Mouse (Mus musculus): ENCODE measurements around the gene Hist1h3g. TPM values are rescaled to one million over a fixed set of nuclear protein-coding genes. Genes with fewer than 3 reads are reported as not detected.
A peak's percentile ranks its signal among the peaks of the same experiment; 100 is the strongest.
"Not testable (repeated sequence)": the region's sequence is repeated elsewhere in the genome, so short reads cannot be mapped to it uniquely, and the experiment has no call there.

Hist1h3g gene
- polyA plus RNA-seq, 1 experiment from 2014 or later: 5.7 TPM

- peak; percentile 0; the same call in 1 of the 2 replicates for ATAC-seq (replicated peaks; ENCODE audit: low FRiP score)
- peak overlapping the region; percentile 96 for H3K27ac ChIP-seq (ENCODE audit: low read depth, low read length)
- H3K27me3 ChIP-seq (ENCODE audit: control insufficient read depth, insufficient read depth, low read length); H3K9me3 ChIP-seq (ENCODE audit: control insufficient read depth, low read length); DNase-seq (ENCODE audit: low spot score); H3K4me1 ChIP-seq (replicated peaks; ENCODE audit: control insufficient read depth, insufficient read depth, low read length); H3K36me3 ChIP-seq (ENCODE audit: control insufficient read depth, insufficient read depth, low read length): not testable (repeated sequence)
- 0% methylated on average over 5 of the region's 39 CpGs for WGBS
- H3K4me3 ChIP-seq (ENCODE audit: low read depth, low read length): peak overlapping the region; percentile 45
- H3K4me2 ChIP-seq (ENCODE audit: low read depth, low read length, severe bottlenecking): peak overlapping the region; percentile 45
- peak overlapping the region; percentile 62 for H3K9ac ChIP-seq (ENCODE audit: low read length)
Measured at GRCm38 (mm10) chr13:23574546-23575170, 39.4 kb downstream of the Hist1h3g start.

- H3K9me3 ChIP-seq (ENCODE audit: control insufficient read depth, low read length): no peaks in the 10 kb centered on the region
- H3K27me3 ChIP-seq (ENCODE audit: control insufficient read depth, insufficient read depth, low read length): no peaks in the 10 kb centered on the region
- peak within 1 kb of the TSS; percentile 95 for H3K27ac ChIP-seq (ENCODE audit: low read depth, low read length)
- peak within 1 kb of the TSS; percentile 80 for H3K9ac ChIP-seq (ENCODE audit: low read length)
- peak; percentile 59 for DNase-seq (ENCODE audit: low spot score)
- WGBS: under 1% methylated on average over 18 of the region's 18 CpGs
- ATAC-seq (replicated peaks; ENCODE audit: low FRiP score): peak; percentile 59
- peak within 1 kb of the TSS; percentile 45 for H3K4me3 ChIP-seq (ENCODE audit: low read depth, low read length)
- H3K4me1 ChIP-seq (replicated peaks; ENCODE audit: control insufficient read depth, insufficient read depth, low read length): peaks cover 3% of the 10 kb centered on the region; the same call in 1 of the 2 replicates
- H3K4me2 ChIP-seq (ENCODE audit: low read depth, low read length, severe bottlenecking): peak within 1 kb of the TSS; percentile 65
- H3K36me3 ChIP-seq (ENCODE audit: control insufficient read depth, insufficient read depth, low read length): no peaks in the 10 kb centered on the region
Measured at GRCm38 (mm10) chr13:23575271-23575851, 40.1 kb downstream of the Hist1h3g start, which contains the start of gene Hist1h3d. Gene Hist1h3d, plus strand, starts transcription at chr13:23575763.

GRCm38 (mm10) chr13:23575864-23576313 is 40.7 kb downstream of the Hist1h3g start:
- H3K4me3 ChIP-seq (ENCODE audit: low read depth, low read length): peak overlapping the region; percentile 45
- peak overlapping the region; percentile 80 for H3K9ac ChIP-seq (ENCODE audit: low read length)
- H3K4me2 ChIP-seq (ENCODE audit: low read depth, low read length, severe bottlenecking): peak overlapping the region; percentile 65
- ATAC-seq (replicated peaks; ENCODE audit: low FRiP score); H3K9me3 ChIP-seq (ENCODE audit: control insufficient read depth, low read length); H3K36me3 ChIP-seq (ENCODE audit: control insufficient read depth, insufficient read depth, low read length); H3K27me3 ChIP-seq (ENCODE audit: control insufficient read depth, insufficient read depth, low read length); H3K4me1 ChIP-seq (replicated peaks; ENCODE audit: control insufficient read depth, insufficient read depth, low read length): not testable (repeated sequence)
- 0% methylated on average over 8 of the region's 40 CpGs for WGBS
- peak; percentile 75 for DNase-seq (ENCODE audit: low spot score)
- peak overlapping the region; percentile 95 for H3K27ac ChIP-seq (ENCODE audit: low read depth, low read length)

GRCm38 (mm10) chr13:23576351-23576881 is 41.2 kb downstream of the Hist1h3g start:
- 2% methylated on average over 7 of the region's 7 CpGs for WGBS
- DNase-seq (ENCODE audit: low spot score) (peak; percentile 63), ATAC-seq (replicated peaks; ENCODE audit: low FRiP score) (no peak)
- H3K27ac ChIP-seq (ENCODE audit: low read depth, low read length): peak overlapping the region; percentile 95
- peaks cover 3% of the 10 kb centered on the region; the same call in 1 of the 2 replicates for H3K4me1 ChIP-seq (replicated peaks; ENCODE audit: control insufficient read depth, insufficient read depth, low read length)
- no peaks in the 10 kb centered on the region for H3K9me3 ChIP-seq (ENCODE audit: control insufficient read depth, low read length)
- H3K4me2 ChIP-seq (ENCODE audit: low read depth, low read length, severe bottlenecking): peak overlapping the region; percentile 65
- no peaks in the 10 kb centered on the region for H3K36me3 ChIP-seq (ENCODE audit: control insufficient read depth, insufficient read depth, low read length)
- peak overlapping the region; percentile 45 for H3K4me3 ChIP-seq (ENCODE audit: low read depth, low read length)
- H3K9ac ChIP-seq (ENCODE audit: low read length): peak overlapping the region; percentile 80
- H3K27me3 ChIP-seq (ENCODE audit: control insufficient read depth, insufficient read depth, low read length): no peaks in the 10 kb centered on the region

- H3K9ac ChIP-seq (ENCODE audit: low read length): peak overlapping the region; percentile 80
- peak overlapping the region; percentile 45 for H3K4me3 ChIP-seq (ENCODE audit: low read depth, low read length)
- no peaks in the 10 kb centered on the region for H3K9me3 ChIP-seq (ENCODE audit: control insufficient read depth, low read length)
- WGBS: 48% methylated on average over 6 of the region's 6 CpGs
- H3K27ac ChIP-seq (ENCODE audit: low read depth, low read length): peak overlapping the region; percentile 95
- DNase-seq (ENCODE audit: low spot score) (no peak), ATAC-seq (replicated peaks; ENCODE audit: low FRiP score) (no peak)
- H3K4me1 ChIP-seq (replicated peaks; ENCODE audit: control insufficient read depth, insufficient read depth, low read length): peaks cover 3% of the 10 kb centered on the region; the same call in 1 of the 2 replicates
- peak overlapping the region; percentile 65 for H3K4me2 ChIP-seq (ENCODE audit: low read depth, low read length, severe bottlenecking)
- H3K27me3 ChIP-seq (ENCODE audit: control insufficient read depth, insufficient read depth, low read length): no peaks in the 10 kb centered on the region
- no peaks in the 10 kb centered on the region for H3K36me3 ChIP-seq (ENCODE audit: control insufficient read depth, insufficient read depth, low read length)
Measured at GRCm38 (mm10) chr13:23576906-23577639, 41.9 kb downstream of the Hist1h3g start.

- Histone ChIP-seq H3K9me3 (ENCODE audit: control insufficient read depth, low read length) (no peaks in the 10 kb centered on the region), H3K36me3 (ENCODE audit: control insufficient read depth, insufficient read depth, low read length) (no peaks in the 10 kb centered on the region), H3K27me3 (ENCODE audit: control insufficient read depth, insufficient read depth, low read length) (no peaks in the 10 kb centered on the region), H3K4me3 (ENCODE audit: low read depth, low read length) (no peak overlapping the region), H3K9ac (ENCODE audit: low read length) (no peak overlapping the region), H3K4me1 (replicated peaks; ENCODE audit: control insufficient read depth, insufficient read depth, low read length) (peaks cover 3% of the 10 kb centered on the region; the same call in 1 of the 2 replicates), H3K27ac (ENCODE audit: low read depth, low read length) (peak overlapping the region; percentile 50; the same call in 1 of the 2 replicates), H3K4me2 (ENCODE audit: low read depth, low read length, severe bottlenecking) (no peak overlapping the region)
- ATAC-seq (replicated peaks; ENCODE audit: low FRiP score) (no peak), DNase-seq (ENCODE audit: low spot score) (no peak)
- WGBS: 90% methylated on average over 1 of the region's 1 CpGs
Measured at GRCm38 (mm10) chr13:23577835-23578234, 42.6 kb downstream of the Hist1h3g start.

- peak within 1 kb of the TSS; percentile 78 for H3K4me2 ChIP-seq (ENCODE audit: low read depth, low read length, severe bottlenecking)
- DNase-seq (ENCODE audit: low spot score) (peak; percentile 95), ATAC-seq (replicated peaks; ENCODE audit: low FRiP score) (peak; percentile 86)
- no peaks in the 10 kb centered on the region for H3K27me3 ChIP-seq (ENCODE audit: control insufficient read depth, insufficient read depth, low read length)
- peak within 1 kb of the TSS; percentile 99 for H3K27ac ChIP-seq (ENCODE audit: low read depth, low read length)
- WGBS: under 1% methylated on average over 43 of the region's 43 CpGs
- peak within 1 kb of the TSS; percentile 66 for H3K9ac ChIP-seq (ENCODE audit: low read length)
- H3K4me1 ChIP-seq (replicated peaks; ENCODE audit: control insufficient read depth, insufficient read depth, low read length): peaks cover 13% of the 10 kb centered on the region
- H3K4me3 ChIP-seq (ENCODE audit: low read depth, low read length): peak within 1 kb of the TSS; percentile 47
- no peaks in the 10 kb centered on the region for H3K9me3 ChIP-seq (ENCODE audit: control insufficient read depth, low read length)
- H3K36me3 ChIP-seq (ENCODE audit: control insufficient read depth, insufficient read depth, low read length): no peaks in the 10 kb centered on the region
Measured at GRCm38 (mm10) chr13:23581408-23582218, 46.4 kb downstream of the Hist1h3g start, which contains the start of gene Hist1h4d. Gene Hist1h4d, plus strand, starts transcription at chr13:23581598.

Data from forebrain, embryonic 11.5 days (tissue).